ENCODE assay signal across 18 mouse cellular contexts in the genomic region with DNA sequence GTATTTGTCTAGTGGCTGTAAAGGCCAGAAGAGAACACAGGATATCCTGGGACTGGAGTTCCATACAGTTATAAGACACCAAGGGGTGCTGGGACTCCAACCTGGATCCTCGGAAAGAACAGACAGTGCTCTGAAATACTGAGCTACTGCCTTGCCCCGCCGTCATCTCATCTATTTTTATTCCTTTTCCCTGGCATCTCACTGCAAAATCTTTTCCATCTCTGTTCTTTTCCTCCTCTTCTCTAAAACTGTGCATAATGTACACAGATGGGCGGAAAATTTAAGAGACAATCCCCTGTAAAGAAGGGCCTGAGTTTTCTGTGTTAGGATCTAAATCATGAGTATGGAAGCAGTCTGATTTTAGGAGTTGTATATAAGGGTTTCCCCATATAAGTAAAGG.
"Had no signal": no experiment of that assay in that cellular context is flagged by ENCODE, and none has a peak within 500 bp of the region (broad histone marks: within the 10 kb centered on the region; RNA-seq: fewer than 3 reads in every experiment).

No protein-coding gene starts in this region.

- H3K4me3 ChIP-seq: midbrain, embryonic 10.5 days; midbrain, embryonic 12.5 days; myocyte; neural tube, embryonic 13.5 days; neural tube, embryonic 15.5 days had no signal

- H3K9ac ChIP-seq: lung, embryonic 14.5 days; midbrain, embryonic 12.5 days; neural tube, embryonic 13.5 days; neural tube, embryonic 15.5 days had no signal

- H3K4me2 ChIP-seq: lung, embryonic 14.5 days; midbrain, embryonic 12.5 days; neural tube, embryonic 13.5 days; neural tube, embryonic 15.5 days had no signal

- H3K4me1 ChIP-seq: midbrain, embryonic 10.5 days; midbrain, embryonic 12.5 days had no signal

- DNase-seq: lung, adult 18-20 months; lung, embryonic 14.5 days; lung, postnatal 10 days; lung, postnatal 4 days; midbrain, embryonic 14.5 days; retina, postnatal 1 day; right cerebral cortex, postnatal 25 days; right cerebral cortex, postnatal 4 days; spleen, adult 18-20 months; thymus, adult 18-20 months; thymus, postnatal 14 days; thymus, postnatal 36 days had no signal

- H3K27me3 ChIP-seq: midbrain, embryonic 12.5 days; neural tube, embryonic 13.5 days; neural tube, embryonic 15.5 days had no signal

- H3K9me3 ChIP-seq: midbrain, embryonic 10.5 days; midbrain, embryonic 12.5 days; neural tube, embryonic 13.5 days; neural tube, embryonic 15.5 days had no signal

- H3K36me3 ChIP-seq: midbrain, embryonic 12.5 days; neural tube, embryonic 13.5 days; neural tube, embryonic 15.5 days had no signal

- ATAC-seq: midbrain, embryonic 16.5 days had no signal

- H3K27ac ChIP-seq: midbrain, embryonic 10.5 days; midbrain, embryonic 12.5 days; neural tube, embryonic 13.5 days; neural tube, embryonic 15.5 days had no signal
